Mouse (Mus musculus): ENCODE measurements around the gene Amph.

DNA sequence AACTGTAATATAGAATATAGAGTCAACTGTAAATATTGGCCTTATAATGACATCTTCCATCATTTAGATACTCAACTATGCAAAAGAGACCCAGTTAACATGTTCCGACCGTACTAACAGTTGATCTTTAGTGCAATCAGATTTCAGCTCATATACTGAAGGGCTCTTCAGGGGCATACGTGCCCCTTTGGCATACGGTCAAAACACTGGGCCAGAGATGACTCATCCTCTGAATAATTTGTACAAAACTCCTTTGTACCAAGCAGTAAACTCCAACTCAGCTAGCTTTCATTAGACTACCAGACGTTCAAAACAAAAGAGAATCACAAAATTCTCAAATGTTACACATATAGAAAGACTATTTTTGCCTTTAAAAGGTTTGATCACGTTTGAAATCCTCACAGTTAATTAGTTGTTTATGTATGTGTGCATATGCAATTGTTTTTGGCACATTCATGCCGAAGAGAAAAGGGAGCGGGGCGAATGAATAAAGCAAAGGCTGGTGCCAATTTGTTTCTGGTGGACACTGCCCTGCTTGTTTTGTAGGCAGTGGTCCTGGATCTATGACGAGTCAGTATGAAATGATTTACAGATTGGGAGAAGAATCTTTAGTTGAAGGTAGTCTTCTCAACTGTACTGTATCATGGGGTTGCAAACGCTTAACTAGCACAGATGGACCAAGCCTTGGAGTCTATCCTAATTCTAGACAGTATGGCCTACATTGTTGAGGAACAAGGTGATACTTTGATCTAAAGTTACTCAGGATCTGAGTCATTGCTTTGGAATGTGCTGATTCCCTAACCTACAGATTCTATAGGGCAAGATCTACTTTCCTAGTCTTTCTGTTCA, 8.3 kb downstream of the Amph start:
- no peak for TF ChIP-seq POLR2A (IDR thresholded peaks at IDR 0.05; ENCODE audit: insufficient read depth, low read depth, low read length)
- TF ChIP-seq EP300 (IDR thresholded peaks at IDR 0.05; ENCODE audit: insufficient read depth, low read depth, low read length): no peak
- TF ChIP-seq CTCF (IDR thresholded peaks at IDR 0.05): no peak
